Mouse (Mus musculus): ENCODE results near the gene Grhl3. TPM values are rescaled to one million over a fixed set of nuclear protein-coding genes. Genes with fewer than 3 reads are reported as not detected.
A peak's percentile ranks its signal among the peaks of the same experiment; 100 is the strongest.
"Not testable (repeated sequence)": the region's sequence is repeated elsewhere in the genome, so short reads cannot be mapped to it uniquely, and the experiment has no call there.

Gene Grhl3
- under 1 TPM; 0.66 to 0.70 TPM for total RNA-seq (2021)

GRCm38 (mm10) chr4:135573251-135573808 is at the start of gene Grhl3:
Grhl3 (minus strand) TSS chr4:135573630.
- peak; percentile 8 to 16 for DNase-seq

DNA sequence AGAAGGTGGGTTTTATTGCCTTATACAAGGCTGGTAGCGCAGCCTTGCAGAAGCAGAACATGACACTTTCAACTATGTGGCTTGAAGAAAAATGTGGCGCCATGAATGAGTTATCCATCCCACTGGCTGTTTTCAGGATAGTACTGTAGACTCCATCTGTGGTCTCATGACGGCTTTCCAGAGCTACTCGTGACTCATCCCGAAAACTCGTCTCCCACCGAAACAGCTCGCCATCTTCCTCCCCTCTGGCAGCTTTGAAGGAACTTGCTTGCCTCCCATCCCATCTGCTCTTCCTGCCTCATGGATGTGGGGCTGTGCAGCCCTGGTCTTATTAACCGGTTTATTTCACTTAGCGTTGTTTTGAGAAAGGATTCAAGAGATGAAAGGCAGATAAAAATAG is 48.9 kb upstream of the Grhl3 start:
- DNase-seq: no peak

DNA sequence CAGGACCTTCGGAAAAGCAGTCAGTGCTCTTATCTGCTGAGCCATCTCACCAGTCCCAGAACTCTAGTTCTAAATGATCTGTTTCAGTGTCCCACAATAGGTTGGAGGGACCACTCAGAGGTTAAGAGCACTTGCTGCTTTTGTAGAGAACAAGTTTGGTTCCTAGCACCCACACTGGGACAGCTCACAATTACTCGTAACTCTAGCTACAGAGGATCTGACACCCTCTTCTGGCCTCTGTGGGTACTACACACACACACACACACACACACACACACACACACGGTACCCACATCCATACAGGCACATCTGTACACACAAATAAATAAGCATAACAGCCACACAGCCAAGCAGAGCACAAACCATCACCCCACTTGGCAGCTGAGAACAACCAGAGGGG is 47.0 kb upstream of the Grhl3 start:
- DNase-seq: no peak

DNA sequence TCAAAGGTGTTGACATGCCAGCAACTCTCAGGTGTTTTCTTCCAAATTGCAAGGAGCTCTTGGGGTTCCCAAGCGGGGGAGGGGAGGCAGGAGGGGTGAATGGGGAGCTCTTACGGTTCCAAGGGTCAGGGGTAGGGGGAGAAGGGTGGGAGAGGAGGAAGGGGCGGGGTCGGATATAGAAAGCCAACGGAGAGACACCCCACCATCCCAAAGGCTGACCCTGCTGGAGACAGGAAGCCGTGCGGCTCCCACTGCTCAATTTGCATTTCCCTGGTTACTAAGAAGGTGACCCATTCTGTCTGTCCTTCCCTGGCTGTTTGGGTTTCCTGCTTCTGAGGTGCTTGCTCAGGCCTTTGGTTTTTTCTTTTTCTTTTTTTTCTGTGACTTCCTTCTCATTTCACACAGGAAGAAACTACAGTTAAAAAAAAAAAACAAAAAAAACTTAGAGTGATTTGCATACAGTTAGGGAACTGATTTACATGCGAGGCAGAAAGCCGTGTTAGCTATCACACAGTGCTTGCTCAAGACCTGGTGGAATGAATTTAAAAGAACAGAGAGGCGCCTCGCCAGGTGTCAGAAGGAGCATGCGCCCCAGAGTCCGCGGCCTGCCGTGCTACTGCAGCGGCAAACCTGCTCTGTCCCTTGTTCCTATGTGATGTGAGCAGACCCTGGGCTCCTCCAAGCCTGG is 44.5 kb upstream of the Grhl3 start:
- no peak for DNase-seq

GRCm38 (mm10) chr4:135617038-135617437 is 43.6 kb upstream of the Grhl3 start:
- DNase-seq: no peak

DNA sequence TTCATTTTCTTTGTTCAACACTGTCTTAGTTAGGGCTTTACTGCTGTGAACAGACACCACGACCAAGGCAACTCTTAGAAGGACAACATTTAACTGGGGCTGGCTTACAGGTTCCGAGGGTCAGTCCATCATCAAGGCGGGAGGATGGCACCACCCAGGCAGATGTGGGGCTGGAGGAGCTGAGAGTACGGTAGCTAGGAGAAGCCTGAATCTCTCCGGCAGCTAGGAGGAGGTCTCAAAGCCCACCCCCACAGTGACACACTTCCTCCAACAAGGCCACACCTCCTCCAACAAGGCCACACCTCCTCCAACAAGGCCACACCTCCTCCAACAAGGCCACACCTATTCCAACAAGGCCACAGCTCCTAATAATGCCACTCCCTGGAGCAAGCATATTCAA is 41.9 kb upstream of the Grhl3 start:
- not testable (repeated sequence) for DNase-seq

GRCm38 (mm10) chr4:135609986-135610385 is 36.6 kb upstream of the Grhl3 start:
- no peak for DNase-seq

GRCm38 (mm10) chr4:135607979-135608885 is 34.8 kb upstream of the Grhl3 start:
- DNase-seq: no peak

GRCm38 (mm10) chr4:135606271-135606670 is 32.8 kb upstream of the Grhl3 start:
- DNase-seq: no peak

DNA sequence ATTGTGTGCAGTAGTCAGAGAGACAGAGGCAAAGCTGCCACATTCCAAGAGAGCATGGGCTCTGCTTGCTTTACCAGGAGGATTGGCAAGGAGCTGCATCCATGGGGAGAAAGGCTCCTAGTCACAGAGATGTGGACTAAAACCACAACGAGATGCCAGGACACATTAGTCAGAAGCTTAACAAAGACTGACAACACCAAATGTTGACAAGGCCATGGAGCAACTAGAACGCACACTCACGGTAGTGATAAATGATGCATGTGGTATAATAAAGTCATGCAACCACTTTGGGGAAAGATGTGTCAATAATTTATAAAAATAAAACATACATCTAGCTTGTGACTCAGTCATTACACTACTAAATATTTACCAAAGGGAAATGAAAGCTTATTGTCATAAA is 28.1 kb upstream of the Grhl3 start:
- DNase-seq: no peak

GRCm38 (mm10) chr4:135599497-135600182 is 26.2 kb upstream of the Grhl3 start:
- no peak for DNase-seq

GRCm38 (mm10) chr4:135598998-135599397 is 25.6 kb upstream of the Grhl3 start:
- DNase-seq: no peak

DNA sequence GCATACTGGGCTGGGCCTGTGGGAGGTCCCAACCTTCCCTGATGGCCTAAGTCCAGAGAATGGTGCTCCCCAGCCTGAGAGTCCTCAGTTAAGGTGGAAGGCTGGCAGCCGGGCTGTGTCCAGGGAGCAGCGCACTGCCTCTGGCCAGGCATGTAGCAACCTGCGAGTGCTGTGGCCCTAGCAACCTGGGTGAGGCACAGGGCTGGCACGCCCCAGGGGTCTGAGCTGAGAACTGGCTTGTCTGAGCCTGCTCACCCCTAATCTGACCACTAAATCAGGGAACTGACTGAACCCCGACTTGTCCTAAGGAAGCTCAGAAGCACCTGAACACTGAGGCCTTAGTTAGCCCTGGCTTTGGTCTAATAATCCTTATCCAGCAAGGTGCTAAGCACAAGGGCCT is 24.1 kb upstream of the Grhl3 start:
- DNase-seq: no peak

GRCm38 (mm10) chr4:135595943-135596342 is 22.5 kb upstream of the Grhl3 start:
- no peak for DNase-seq

- no peak for DNase-seq
These were observed 18.3 kb upstream of the Grhl3 start for GRCm38 (mm10) chr4:135591610-135592304.

- DNase-seq: no peak
These were observed 17.7 kb upstream of the Grhl3 start for GRCm38 (mm10) chr4:135591086-135591485.

DNA sequence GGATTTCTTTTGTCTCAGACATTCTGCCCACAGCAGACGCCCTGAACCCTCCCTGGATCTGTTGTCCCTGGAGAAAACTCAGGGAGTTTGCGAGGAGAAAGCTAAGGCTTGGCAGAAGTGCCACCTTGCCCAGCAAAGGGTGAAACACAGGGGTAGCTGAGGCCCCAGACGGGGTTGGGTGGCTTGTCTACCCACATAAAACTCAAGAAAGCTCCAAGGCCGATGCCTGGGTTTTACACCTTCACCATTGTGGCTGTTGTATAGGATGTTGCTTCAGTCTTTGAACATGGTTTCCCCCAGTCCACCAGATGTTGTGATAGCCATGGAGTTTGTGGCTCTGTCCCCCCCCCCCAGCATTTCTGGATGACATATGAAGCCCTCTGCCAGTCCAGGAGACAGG is 11.4 kb upstream of the Grhl3 start:
- DNase-seq: no peak

DNA sequence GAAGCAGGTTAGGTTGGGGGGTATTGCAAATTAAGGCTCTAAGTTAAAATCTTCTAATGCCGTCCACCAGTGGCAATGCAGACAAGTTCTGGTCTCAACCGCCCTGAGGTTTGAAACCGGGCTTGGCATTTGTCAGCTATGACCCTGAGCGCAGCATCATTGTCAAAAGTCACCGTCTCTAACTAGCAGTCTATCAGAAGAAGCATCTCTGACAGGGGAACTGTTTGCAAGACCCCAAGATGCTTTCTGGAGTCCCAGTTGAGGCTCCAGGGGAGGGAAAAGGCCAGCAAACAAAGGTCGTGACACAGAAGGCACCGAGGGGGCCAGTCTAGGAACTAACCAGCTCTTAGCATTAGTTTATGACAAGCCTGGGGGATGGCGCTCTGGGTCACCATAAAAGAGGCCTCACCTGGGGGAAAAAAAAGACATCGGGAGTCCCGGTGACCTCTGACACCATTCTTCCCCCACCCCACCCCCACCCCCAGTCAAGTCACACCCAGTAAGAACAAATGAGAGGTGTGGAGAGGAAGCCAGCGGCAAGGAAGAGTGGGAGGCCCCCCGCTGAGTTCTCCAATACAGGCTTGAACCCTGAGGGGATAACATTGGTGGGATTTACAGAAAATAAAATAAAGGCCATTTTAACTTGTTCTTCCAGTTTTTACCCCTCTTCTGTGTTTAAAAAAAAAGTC is 7.9 kb upstream of the Grhl3 start:
- no peak for DNase-seq

DNA sequence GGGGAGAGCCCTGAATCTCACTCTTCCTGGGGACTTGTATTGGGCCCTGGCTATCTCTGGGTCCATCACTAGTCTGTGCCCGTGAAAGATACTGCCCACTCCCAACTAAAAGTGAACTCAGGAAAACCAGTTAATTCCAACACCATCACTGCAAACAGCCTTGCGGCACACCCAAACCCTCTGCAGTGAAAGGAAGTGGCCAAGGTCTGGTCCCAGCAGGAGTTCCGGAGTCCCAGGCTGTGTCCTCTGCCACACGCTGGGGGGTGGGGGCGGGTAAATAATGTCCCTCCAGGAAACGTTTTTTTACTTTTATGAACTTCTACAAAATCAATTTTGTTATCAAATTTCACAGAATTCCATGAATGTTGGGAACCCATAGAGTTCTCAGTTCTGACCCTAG is 6.3 kb upstream of the Grhl3 start:
- no peak for DNase-seq

GRCm38 (mm10) chr4:135578490-135578889 is 5.1 kb upstream of the Grhl3 start:
- no peak for DNase-seq

GRCm38 (mm10) chr4:135575365-135576140 is 2.1 kb upstream of the Grhl3 start:
- no peak for DNase-seq
